Mouse (Mus musculus) thymus, postnatal 0 days (tissue): ENCODE results near the gene Gm10837. TPM values are rescaled to one million over a fixed set of nuclear protein-coding genes. Genes with fewer than 3 reads are reported as not detected.
"Not testable (repeated sequence)": the region's sequence is repeated elsewhere in the genome, so short reads cannot be mapped to it uniquely, and the experiment has no call there.

Source experiments
- DNase-seq: peaks from one replicate; pipeline ENCODE4 v3.0.0-alpha.2; 2015; ENCODE audit warnings: low spot score
- polyA plus RNA-seq: library from polyadenylated mRNA; unstranded; fragments of >200 nt; fragmentation: Nextera tagmentation; extraction: Ambion mirVana; gene quantifications from 2 replicates; pipeline ENCODE4 v1.2.1, GENCODE M21; 2015

Gene Gm10837
- not detected in 2 replicates for polyA plus RNA-seq

DNA sequence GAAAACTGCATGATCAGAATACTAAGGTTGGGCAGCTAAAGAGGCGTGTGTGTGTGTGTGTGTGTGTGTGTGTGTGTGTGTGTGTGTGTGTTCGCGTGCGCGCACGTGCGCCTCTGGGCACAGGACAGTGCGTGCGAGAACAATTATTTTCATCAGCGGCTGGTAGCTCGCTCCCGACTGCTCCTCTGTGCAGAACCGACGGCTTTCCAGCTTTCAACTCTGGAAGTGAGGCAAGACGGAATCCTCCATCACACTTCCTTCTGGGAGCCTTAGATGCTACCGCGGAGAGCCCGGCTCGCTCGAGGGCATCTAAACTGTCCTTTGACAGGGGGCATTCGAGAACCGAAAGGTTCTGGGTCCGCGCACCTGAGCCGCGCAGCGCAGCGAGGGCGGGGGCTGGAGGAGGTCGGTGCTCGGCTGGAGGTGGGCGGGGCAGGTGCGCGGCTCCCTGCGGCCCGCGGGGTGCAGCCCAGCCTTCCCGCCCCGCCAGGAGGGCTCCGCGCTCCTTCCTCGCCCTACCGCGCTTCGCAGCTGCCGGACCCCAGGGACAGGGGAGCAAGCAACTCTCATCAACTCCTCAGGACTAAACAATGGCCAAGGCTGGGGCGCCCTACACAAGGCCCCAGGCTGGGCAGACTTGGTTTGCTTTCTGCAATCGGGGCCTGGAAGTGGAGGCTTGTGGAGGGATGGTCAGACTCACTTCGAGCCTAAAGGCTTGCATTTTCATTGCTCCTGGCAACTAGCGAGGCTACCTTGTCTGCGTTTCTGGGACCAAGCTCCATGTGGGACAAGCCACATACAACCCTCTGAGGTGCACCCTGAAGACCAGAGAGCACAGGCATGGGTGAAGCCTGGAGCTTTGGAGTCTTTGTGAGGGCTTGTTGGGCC lies at the start of gene Gm10837:
Gm10837 (plus strand) TSS at position 146 of the 888 bp plus-strand sequence.
- DNase-seq, result no peak

DNA sequence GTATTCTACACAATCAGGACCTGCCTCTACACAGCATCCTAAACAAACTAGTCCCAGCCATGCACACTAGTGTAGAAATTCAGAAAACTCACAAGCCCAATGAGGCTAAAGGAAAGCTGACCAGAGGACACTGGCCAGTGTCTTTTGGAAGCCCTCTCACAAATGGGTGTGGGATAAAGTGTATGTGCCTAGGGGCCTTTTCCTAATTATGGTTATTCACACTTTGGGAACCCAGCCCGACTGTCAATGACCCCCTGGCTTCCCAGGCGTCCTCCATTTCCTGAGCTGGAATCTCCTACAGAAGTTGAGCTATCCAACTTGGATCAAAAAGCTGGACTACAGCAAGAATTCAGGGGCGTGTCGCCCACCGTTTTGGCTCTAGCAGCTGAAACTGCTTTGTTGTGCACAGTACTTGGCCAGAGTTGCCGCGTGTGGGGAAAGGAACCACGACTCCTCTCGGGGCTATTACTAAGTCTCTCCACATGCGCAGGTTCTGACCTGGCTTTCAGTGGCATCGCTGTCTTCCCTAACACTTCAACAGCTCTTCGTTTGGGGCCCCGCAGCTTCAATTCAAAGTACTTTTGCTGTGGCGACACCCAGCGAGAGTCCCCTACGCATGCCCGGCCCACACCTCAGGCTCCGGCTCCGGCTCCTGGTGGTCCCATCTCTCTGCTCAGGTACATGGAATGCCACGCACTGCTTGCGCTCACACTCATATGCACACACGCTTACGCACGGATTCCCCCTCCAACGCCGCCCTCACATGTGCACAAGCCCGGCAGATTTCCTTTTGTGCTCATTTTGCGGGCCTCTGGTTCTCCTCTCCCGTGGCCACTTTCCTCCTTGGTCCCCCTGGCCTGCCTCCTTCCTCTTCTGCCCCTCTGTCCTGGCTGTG lies 40.5 kb upstream of the Gm10837 start:
- no peak for DNase-seq

GRCm38 (mm10) chr14:122450496-122451382 lies 39.6 kb upstream of the Gm10837 start, which contains the start of gene Gm5089:
TSS of gene Gm5089 (minus strand) at chr14:122451115.
- DNase-seq, result no peak

DNA sequence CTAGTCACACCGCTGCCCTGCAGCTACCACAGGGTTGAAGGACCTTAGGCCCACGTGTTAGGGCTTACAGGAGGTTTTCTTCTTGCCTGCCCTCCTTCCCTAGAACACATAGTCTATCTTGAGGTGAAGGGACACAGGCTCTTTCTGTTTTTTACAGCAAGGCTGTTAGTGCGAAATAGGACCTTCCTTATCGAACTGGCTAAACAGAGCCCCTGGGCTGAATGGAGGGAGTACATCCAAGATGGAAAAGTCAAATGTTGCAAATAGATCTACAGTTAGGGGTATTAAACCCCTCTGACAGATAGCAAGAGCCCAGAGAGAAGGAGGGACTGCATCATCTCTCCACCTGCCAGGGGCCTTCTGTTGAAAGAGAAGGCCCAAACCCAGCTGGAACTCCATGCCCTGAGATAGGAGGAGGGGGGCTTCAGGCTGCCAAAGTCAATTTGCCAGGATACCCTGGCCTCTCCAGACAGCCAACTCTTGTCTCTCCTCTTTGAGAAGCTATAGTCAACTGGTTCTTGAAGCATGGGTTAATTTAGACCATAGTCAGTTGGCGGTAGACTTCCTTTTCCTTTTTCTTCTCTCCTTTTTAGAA lies 38.7 kb upstream of the Gm10837 start:
- no peak for DNase-seq

GRCm38 (mm10) chr14:122452701-122453387 lies 37.5 kb upstream of the Gm10837 start:
- DNase-seq, result no peak

DNA sequence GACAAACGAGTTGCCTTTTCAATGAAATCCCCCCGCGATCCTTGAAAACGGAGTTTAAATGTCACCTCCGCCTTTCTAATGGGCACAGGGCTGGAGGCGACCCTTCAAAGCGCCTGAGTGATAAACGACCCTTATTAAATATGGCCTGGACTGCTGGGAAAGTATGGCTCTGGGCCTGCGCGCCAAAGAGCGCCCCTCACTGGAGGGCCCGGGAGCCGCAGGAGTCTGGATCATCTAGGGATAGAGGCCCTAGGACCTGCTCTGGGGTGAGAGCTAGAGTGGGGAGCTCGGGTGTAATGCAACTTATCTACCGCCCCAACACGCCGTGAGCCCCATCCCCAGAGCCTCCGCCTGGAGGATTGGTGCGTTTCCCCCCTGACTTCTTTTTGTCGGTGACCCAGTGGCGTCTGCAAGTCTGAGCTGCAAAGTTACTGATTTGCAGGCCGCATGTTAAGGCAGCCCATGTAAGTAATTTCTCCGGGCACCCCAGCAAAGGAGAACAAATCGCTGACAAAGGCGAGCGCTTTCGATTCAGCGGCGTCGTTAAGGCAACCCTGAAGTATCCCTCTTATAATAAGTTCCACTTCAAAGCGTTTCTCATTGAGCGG lies 36.9 kb upstream of the Gm10837 start:
- DNase-seq, result no peak

DNA sequence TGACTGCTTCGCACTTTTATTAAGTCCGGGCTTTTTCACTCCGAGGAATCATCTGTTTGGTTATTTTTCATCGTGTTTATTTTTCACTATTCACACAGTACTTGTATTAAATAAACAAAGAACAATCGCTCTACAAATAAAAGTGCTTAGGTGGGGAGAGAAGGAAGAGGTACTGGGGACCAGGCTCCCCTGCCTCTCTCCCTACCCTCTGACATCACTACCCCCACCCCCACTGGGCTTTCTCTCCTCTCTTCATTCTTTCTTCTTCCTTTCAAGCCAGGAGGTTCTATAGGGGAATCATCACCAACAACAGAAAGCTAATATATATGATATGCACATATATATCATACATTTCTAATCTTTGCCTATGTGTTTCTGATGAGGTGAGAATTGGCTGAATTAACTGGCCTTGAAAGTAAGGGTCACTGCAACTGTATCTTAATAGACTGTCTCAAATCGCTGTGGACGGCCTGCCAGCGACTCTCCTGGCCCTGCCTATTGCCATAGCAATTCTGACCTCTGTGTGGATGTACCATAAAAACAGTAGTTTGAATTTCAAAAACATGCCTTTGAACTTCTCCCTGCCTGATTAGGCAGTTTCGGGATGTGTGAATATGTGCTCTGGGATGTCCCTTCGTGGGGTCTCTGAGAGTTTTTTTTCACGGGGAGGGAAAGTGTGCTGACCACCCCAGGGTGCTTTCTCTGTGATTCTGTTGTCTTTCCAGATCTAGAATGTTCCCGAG lies 36.2 kb upstream of the Gm10837 start:
- no peak for DNase-seq

- DNase-seq, result no peak
Measured at GRCm38 (mm10) chr14:122454901-122455561, 35.4 kb upstream of the Gm10837 start.

DNA sequence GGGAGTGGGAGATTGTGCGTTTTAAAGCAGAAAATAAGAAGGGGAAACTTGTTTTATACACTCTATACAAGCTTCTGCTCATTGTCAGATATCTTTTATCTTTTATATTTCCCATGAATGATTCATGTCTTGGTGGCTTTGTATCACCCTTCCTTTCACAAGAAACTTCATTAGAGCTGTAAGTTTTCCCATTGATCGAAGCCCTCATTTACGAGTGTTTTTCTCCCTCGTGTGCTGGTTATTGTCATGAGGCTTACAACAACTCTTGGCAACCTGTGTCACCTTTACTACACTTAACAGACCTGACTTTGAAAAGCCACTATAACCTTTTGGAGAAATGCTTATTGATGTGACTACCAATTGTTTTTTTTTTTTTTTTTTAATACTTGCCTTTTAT lies 34.8 kb upstream of the Gm10837 start:
- no peak for DNase-seq

DNA sequence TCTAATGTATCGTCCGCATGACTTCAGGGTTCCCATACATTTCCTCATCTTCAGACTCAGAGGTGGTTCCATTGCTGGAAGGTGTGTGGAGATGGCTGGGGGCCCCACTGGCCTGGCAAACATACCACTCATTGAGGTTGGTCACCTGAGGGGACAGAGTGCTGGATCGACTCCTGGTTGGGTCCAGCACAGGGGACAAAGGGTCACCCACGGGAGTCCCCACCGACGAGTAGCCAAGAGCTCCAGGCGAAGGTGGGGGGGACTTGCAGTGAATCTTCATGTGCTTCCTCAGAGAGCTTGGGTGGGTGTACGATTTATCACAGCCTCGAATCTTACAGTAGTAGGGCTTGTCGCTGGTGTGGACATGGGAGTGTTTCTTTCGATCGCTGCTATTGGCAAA lies 31.1 kb upstream of the Gm10837 start:
- not testable (repeated sequence) for DNase-seq

- DNase-seq, result no peak
Measured at GRCm38 (mm10) chr14:122459776-122460175, 30.6 kb upstream of the Gm10837 start.

DNA sequence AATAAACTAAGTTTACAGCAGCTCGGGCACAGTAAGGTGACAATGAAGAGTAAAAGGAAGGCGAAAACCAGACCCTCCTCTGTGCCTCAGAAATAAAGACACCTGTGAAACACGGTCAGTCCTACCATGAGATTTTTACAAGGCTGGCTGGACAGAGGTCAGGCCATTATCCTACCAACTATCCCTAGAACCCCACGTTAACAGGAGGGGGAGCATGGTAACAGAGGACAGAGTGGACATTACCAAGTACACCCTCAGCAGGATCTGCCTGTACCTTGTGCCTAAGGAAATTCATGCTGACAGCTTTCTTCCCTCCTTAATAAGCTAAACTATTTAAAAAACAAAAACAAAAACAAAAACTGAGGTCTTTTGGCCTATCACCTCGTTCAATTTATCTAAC lies 30.2 kb upstream of the Gm10837 start:
- no peak for DNase-seq

- no peak for DNase-seq
Measured at GRCm38 (mm10) chr14:122461500-122461899, 28.9 kb upstream of the Gm10837 start.

GRCm38 (mm10) chr14:122461966-122462365 lies 28.4 kb upstream of the Gm10837 start:
- no peak for DNase-seq

DNA sequence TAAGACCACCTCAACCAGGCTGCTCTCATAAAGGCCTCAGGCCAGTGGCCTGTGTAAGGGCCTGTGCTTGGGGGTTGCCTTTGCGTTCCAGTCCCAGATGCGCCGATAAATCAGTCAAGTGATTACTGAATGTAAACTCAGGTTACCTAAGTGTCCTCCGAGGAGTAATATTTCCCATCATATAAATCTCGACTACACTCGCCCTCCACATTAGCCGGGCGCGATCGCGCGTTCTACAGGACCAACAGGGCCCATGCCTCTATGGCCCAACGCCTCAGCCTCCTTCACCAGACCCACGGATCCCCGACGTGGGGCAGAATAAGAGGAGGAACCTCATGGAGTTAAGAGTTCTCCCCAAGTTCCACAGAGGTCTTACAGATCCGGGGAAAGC lies 27.7 kb upstream of the Gm10837 start:
- no peak for DNase-seq

- no peak for DNase-seq
Measured at GRCm38 (mm10) chr14:122463080-122463691, 27.2 kb upstream of the Gm10837 start.

DNA sequence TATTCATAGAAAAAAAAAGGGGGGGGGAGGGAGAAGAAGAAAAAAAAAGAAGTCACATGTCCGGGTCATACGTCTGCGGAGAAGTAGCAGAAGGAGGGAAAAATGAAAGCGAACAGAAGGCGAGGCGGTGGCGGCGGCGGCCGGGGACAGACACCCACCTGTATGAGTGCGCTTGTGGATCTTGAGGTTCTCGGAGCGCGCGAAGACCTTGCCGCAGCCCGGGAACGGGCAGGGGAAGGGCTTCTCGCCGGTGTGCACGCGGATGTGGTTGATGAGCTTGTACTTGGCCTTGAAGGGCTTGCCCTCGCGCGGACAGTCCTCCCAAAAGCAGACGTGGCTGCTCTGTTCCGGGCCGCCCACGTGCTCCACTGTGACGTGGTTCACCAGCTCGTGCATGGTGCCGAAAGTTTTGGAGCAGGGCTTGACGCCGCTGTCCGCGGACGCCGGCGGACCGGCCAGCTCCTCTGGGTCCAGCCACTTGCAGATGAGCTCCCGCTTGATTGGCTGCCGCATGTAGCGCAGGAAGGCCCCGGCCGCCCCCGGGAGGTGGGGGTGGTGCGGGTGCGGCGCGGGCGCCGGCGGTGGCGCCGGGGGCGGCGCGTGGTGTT lies 26.5 kb upstream of the Gm10837 start:
- not testable (repeated sequence) for DNase-seq
